Mouse (Mus musculus) stomach, embryonic 15.5 days (tissue): ENCODE results near the gene Stim2. TPM values are rescaled to one million over a fixed set of nuclear protein-coding genes. Genes with fewer than 3 reads are reported as not detected.

Experiments used
- polyA plus RNA-seq: library from polyadenylated mRNA; unstranded; fragments of >200 nt; fragmentation: Nextera tagmentation; extraction: Ambion mirVana; gene quantifications from 2 replicates; pipeline ENCODE4 v1.2.1, GENCODE M21; 2015

Stim2 gene
- polyA plus RNA-seq, 1 experiment from 2014 or later: 17.9 TPM

Other genes with a start within 250 kb of the Stim2 start
- 36.7 and 44.9 TPM in 2 replicates for gene Tbc1d19, start 188.9 kb upstream of the Stim2 start, polyA plus RNA-seq